Mouse (Mus musculus) liver, embryonic 16.5 days (tissue): ENCODE results near the gene Slc4a8. TPM values are rescaled to one million over a fixed set of nuclear protein-coding genes. Genes with fewer than 3 reads are reported as not detected.

ENCODE experiments used
- ATAC-seq: fragments of 200-750 bp; cut with Nextera tagmentation; 2 replicates; pipeline ENCODE4 v1.8.0; 2017; ENCODE audit warnings: low read depth, mild to moderate bottlenecking, moderate number of reproducible peaks, moderate library complexity
- H3K27ac ChIP-seq: fragments of 300-500 bp; sonication (generic); 2 replicates; pipeline ENCODE4 v1.5.1; 2014; ENCODE audit warnings: mild to moderate bottlenecking, low read length
- H3K27me3 ChIP-seq: fragments of 300-500 bp; sonication (generic); 2 replicates; pipeline ENCODE4 v1.6.1; 2014; ENCODE audit warnings: low read depth, low read length, mixed read lengths; ENCODE audit not compliant: control insufficient read depth, insufficient read depth
- H3K36me3 ChIP-seq: fragments of 300-500 bp; sonication (generic); 2 replicates; pipeline ENCODE4 v1.6.1; 2014; ENCODE audit warnings: mild to moderate bottlenecking; ENCODE audit not compliant: control insufficient read depth, insufficient read depth
- H3K4me1 ChIP-seq: fragments of 300-500 bp; sonication (generic); 2 replicates; pipeline ENCODE4 v1.6.1; 2014; ENCODE audit warnings: low read depth, low read length, mixed read lengths; ENCODE audit not compliant: control insufficient read depth
- H3K4me2 ChIP-seq: fragments of 300-500 bp; sonication (generic); 2 replicates; pipeline ENCODE4 v1.6.1; 2014; ENCODE audit warnings: low read depth, low read length, mixed read lengths
- H3K4me3 ChIP-seq: fragments of 300-500 bp; sonication (generic); 2 replicates; pipeline ENCODE4 v1.5.1; 2014; ENCODE audit warnings: low read depth, mild to moderate bottlenecking, low read length
- H3K9ac ChIP-seq: fragments of 300-500 bp; sonication (generic); 2 replicates; pipeline ENCODE4 v1.6.1; 2014; ENCODE audit warnings: low read depth, low read length
- H3K9me3 ChIP-seq: fragments of 300-500 bp; sonication (generic); replicated peaks from 2 replicates; pipeline ENCODE4 v1.6.1; 2016; ENCODE audit warnings: low read length; ENCODE audit not compliant: control insufficient read depth
- WGBS: fragments of 180-500 bp; shearing (Covaris S2); extraction: QIAGEN DNeasy Blood & Tissue Kit; methylation state at CpG from one replicate; pipeline ENCODE4 v1.1.7; 2014; ENCODE audit not compliant: insufficient replicate concordance; 5-methylcytosine and 5-hydroxymethylcytosine counted together
- polyA plus RNA-seq: library from polyadenylated mRNA; unstranded; fragments of >200 nt; fragmentation: Nextera tagmentation; extraction: Ambion mirVana; gene quantifications from 2 replicates; pipeline ENCODE4 v1.2.1, GENCODE M21; 2015

Gene Slc4a8
- polyA plus RNA-seq, 1 experiment from 2014 or later, result 0.46 TPM

DNA sequence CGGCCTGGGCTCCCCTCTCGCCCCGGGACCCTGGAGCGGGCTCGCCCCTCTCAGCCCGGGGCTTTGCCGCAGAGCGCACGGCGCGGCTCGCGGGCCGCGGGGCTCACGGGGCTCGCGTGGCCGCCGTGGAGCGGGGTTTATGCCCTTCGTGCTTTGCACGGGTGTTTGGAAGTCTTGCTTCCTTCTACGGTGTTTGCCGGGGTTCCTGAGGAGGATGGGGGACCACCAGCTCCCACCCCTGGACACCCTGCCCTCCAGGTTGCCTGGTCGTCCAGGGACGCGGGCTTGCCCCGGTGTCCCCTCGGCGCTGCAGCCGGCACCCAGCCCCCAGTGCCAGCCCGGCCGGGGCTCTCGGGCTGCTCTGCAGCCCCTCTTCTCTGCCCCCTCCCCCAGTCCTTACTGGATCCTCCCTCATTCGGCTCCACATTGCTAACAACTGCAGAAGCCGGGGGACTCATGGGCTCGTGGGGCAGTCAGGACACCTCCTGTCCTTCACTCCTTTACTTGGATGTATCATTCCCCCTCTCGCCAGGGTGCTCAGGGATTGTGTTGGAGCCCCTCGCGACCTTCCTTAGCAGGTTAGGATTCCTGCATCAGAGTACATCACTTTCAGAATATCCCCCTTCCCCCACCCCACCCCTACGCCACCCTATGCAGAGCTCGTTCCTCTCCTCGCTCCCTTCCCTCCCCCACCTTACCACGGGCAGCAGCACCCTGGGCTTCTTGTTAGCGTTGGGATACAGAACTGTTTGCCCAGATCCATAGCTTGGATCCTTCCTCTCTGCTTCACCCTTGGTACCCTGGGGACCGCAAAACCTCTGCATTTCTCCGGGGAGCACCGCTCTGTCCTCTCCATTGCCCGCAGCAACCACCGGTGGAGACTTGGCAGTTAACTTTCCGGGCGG, 109.8 kb downstream of the Slc4a8 start:
- Histone ChIP-seq H3K4me3 (peak overlapping the region; percentile 50), H3K9ac (no peak overlapping the region), H3K27ac (no peak overlapping the region), H3K36me3 (no peaks in the 10 kb centered on the region), H3K4me1 (no peaks in the 10 kb centered on the region), H3K27me3 (peaks cover 51% of the 10 kb centered on the region), H3K9me3 (no peaks in the 10 kb centered on the region), H3K4me2 (peak overlapping the region; percentile 57)
- WGBS, result 2% methylated on average over 53 of the region's 53 CpGs
- ATAC-seq, result no peak

DNA sequence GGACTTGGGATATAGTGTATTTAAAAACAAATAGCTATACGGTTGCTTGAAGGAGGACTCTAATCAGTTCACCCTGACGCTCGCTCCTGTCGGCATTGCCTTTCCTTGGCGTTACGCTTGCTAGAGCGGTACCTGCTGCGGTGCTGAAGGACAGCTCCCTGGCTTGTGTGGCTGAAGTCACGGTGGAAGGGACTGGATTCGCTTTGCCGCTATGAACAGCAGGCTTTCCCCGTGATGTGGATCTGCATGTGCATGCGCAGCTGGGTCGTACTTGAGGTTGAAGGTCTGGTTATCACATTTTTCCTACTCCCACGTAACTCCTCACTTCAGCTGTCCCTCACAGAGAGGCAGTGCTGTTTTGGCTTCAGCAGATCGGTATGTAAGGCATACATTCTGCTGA, 111.6 kb downstream of the Slc4a8 start:
- H3K4me3 ChIP-seq, result no peak overlapping the region
- H3K4me2 ChIP-seq, result no peak overlapping the region
- WGBS, result 3% methylated on average over 16 of the region's 16 CpGs
- H3K9ac ChIP-seq, result no peak overlapping the region
- H3K4me1 ChIP-seq, result no peaks in the 10 kb centered on the region
- H3K27ac ChIP-seq, result no peak overlapping the region
- peaks cover 51% of the 10 kb centered on the region for H3K27me3 ChIP-seq
- H3K9me3 ChIP-seq, result no peaks in the 10 kb centered on the region
- ATAC-seq, result no peak
- H3K36me3 ChIP-seq, result no peaks in the 10 kb centered on the region

Other genes with a start within 250 kb of the Slc4a8 start
- gene Tfcp2, start 209.7 kb upstream of the Slc4a8 start, polyA plus RNA-seq, result 3.5 and 4.3 TPM in 2 replicates
- 0.18 and 0.50 TPM in 2 replicates for gene Pou6f1, start 161.8 kb upstream of the Slc4a8 start, polyA plus RNA-seq
- gene Dazap2, start 146.4 kb upstream of the Slc4a8 start, polyA plus RNA-seq, result 131 and 146 TPM in 2 replicates
- 9.1 and 9.3 TPM in 2 replicates for gene Smagp, start 124.8 kb upstream of the Slc4a8 start, polyA plus RNA-seq
- gene Bin2, start 92.2 kb upstream of the Slc4a8 start, polyA plus RNA-seq, result 18.0 and 20.6 TPM in 2 replicates
- gene Cela1, start 73.8 kb upstream of the Slc4a8 start, polyA plus RNA-seq, result 20.3 and 30.0 TPM in 2 replicates
- 1.8 TPM in 2 replicates for gene Galnt6, start 32.4 kb upstream of the Slc4a8 start, polyA plus RNA-seq
- gene Scn8a, start 108.1 kb downstream of the Slc4a8 start, polyA plus RNA-seq, result 0.51 and 0.72 TPM in 2 replicates